Mouse (Mus musculus) heart, adult 2 months (tissue): ENCODE data around the gene Aldh3a2. TPM values are rescaled to one million over a fixed set of nuclear protein-coding genes. Genes with fewer than 3 reads are reported as not detected.

ENCODE experiments used
- DNase-seq, 2 experiments: peaks; one replicate each; pipeline ENCODE4 v3.0.0; 2021
- H3K27ac ChIP-seq: fragments of 200-600 bp; 2 replicates; pipeline ENCODE4 v1.8.1; 2022
- H3K27me3 ChIP-seq: fragments of 200-500 bp; 2 replicates; pipeline ENCODE4 v1.6.1; 2012; ENCODE audit warnings: mild to moderate bottlenecking, low read length, inconsistent platforms, mixed read lengths; ENCODE audit not compliant: control insufficient read depth, insufficient read depth
- H3K36me3 ChIP-seq: fragments of 200-500 bp; 2 replicates; pipeline ENCODE4 v1.6.1; 2012; ENCODE audit warnings: low read length, inconsistent platforms; ENCODE audit not compliant: control insufficient read depth, insufficient read depth
- H3K4me1 ChIP-seq: fragments of 200-500 bp; 2 replicates; pipeline ENCODE4 v1.6.1; 2011; ENCODE audit warnings: low read length; ENCODE audit not compliant: control insufficient read depth, insufficient read depth
- H3K4me3 ChIP-seq: fragments of 200-600 bp; 2 replicates; pipeline ENCODE4 v1.8.1; 2022
- H3K79me2 ChIP-seq: fragments of 200-500 bp; replicated peaks from 2 replicates; pipeline ENCODE4 v1.6.1; 2012; ENCODE audit warnings: mild to moderate bottlenecking, inconsistent platforms, low read length, moderate library complexity, mixed read lengths; ENCODE audit not compliant: control insufficient read depth, insufficient read depth
- H3K9ac ChIP-seq: fragments of 200-500 bp; 2 replicates; pipeline ENCODE4 v1.6.1; 2012; ENCODE audit warnings: low read depth, mild to moderate bottlenecking, control low read depth, inconsistent platforms, low read length, mixed read lengths
- CTCF ChIP-seq: fragments of 200-600 bp; IDR thresholded peaks from 2 replicates; pipeline ENCODE4 v1.8.1; 2022; ENCODE audit warnings: antibody characterized with exemption, mild to moderate bottlenecking, moderate library complexity
- EP300 ChIP-seq: fragments of 200-500 bp; IDR thresholded peaks from 2 replicates; pipeline ENCODE4 v1.6.1; 2011; ENCODE audit warnings: low read depth, low read length, control low read depth; ENCODE audit not compliant: insufficient read depth
- POLR2A ChIP-seq: fragments of 200-500 bp; IDR thresholded peaks from 2 replicates; pipeline ENCODE4 v1.6.1; 2011; ENCODE audit warnings: mild to moderate bottlenecking, low read depth, low read length, control low read depth; ENCODE audit not compliant: insufficient read depth
- WGBS: fragments of 180-500 bp; shearing (Covaris S2); methylation state at CpG from one replicate; pipeline ENCODE4 v1.1.7; 2018; 5-methylcytosine and 5-hydroxymethylcytosine counted together
- intact Hi-C: fragments of 180-260 bp; cut with DNase I; formaldehyde crosslinking; loops from one replicate; pipeline ENCODE4 v1.15.1; 2025
- polyA plus RNA-seq: library from polyadenylated mRNA; depleted of rRNA; stranded (reverse); fragments of >200 nt; gene quantifications from 2 replicates; pipeline ENCODE4 v1.2.3, GENCODE M21; 2012
- total RNA-seq, 2 experiments: library from RNA; stranded (reverse); gene quantifications; 2 replicates each; pipeline ENCODE4 v1.2.3; 2021

The Aldh3a2 gene
- total and polyA plus RNA-seq, 3 experiments = 26.2 to 36.4 (median 33.8) TPM

DNA sequence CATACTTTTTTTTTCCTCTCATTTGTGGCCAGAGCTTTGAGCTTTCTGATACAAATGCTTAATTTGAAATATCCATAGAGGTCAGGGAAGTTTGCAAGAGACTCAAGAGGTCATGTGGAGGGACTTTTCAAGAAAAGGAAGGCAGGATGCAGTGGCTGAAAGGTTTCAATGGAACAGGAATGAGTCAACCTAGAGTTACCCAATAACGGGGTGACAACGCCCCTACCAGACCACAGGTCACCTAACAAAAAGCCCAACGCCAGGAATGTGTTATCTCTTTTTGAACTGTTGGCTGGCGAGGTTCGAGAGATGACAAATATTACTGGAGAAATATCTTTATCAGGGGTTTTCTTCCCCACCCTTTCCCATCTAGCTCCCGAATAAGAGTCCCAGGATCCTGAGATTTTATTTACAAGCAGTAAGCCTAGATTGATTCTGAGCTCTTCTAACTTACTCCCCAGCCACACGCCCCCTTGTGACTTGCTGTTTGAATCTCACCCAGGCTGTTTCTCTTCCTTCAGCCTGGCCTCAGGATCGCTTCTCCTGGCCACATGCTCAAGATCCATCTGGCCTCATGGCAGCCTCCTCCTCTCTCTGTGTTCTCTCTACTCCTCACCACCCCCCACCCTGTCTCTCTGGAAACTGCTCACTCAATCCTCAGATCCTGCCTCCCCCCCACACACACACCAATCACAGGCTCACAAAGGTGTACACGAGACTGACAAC is 46.9 kb downstream of the Aldh3a2 start:
- Histone ChIP-seq H3K4me1 (peaks cover 1% of the 10 kb centered on the region), H3K9ac (no peak overlapping the region), H3K27me3 (no peaks in the 10 kb centered on the region), H3K79me2 (no peaks in the 10 kb centered on the region), H3K36me3 (no peaks in the 10 kb centered on the region), H3K4me3 (no peak overlapping the region), H3K27ac (no peak overlapping the region)
- intact Hi-C loops = no loop called here
- no peak for DNase-seq
- WGBS = 55% methylated on average over 9 of the region's 9 CpGs
- TF ChIP-seq EP300 (no peak), CTCF (peak; percentile 30; the same call in 1 of the 2 replicates), POLR2A (no peak)

DNA sequence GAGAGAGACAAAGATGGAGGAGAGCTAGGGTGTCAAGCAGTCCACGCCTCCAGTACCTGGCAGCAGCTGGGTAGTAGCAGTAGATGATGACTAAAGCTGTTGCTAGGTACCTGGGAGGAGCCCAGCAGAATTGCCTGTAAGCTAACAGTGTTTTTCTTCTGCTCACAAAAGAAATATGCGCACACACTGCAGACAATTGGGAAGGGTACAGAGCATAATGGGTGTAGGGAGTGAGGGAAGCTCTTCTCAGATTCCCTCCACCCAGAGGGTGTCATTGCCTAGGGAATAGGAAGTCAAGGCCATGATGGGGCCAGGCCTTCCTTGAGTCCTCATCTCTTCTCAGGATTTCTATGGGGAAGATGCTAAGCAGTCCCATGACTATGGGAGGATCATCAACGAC is 51.3 kb downstream of the Aldh3a2 start:
- intact Hi-C loops = no loop called here
- Histone ChIP-seq H3K27me3 (no peaks in the 10 kb centered on the region), H3K79me2 (no peaks in the 10 kb centered on the region), H3K36me3 (no peaks in the 10 kb centered on the region), H3K9ac (no peak overlapping the region), H3K4me1 (no peaks in the 10 kb centered on the region), H3K4me3 (no peak overlapping the region), H3K27ac (no peak overlapping the region)
- 91% methylated on average over 3 of the region's 3 CpGs for WGBS
- no peak for TF ChIP-seq POLR2A
- no peak for TF ChIP-seq EP300
- TF ChIP-seq CTCF = no peak
- DNase-seq = no peak

DNA sequence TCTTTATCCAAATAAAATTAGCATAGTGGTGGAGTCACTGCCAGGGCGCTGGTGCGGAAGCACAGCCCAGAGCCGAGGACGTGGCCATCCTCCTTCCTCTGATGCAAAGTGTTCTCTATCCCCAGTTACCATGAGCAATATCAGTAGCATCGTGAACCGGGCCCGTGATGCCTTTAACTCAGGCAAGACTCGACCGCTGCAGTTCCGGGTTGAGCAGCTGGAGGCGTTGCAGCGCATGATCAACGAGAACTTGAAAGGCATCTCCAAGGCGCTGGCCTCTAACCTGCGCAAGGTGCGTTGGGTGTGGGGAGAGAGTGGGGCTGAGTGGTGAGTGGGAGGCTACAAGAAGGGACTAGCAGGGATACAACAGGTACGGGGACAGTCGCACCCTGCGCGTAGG is 55.2 kb downstream of the Aldh3a2 start:
- TF ChIP-seq CTCF (peak; percentile 40), EP300 (no peak), POLR2A (no peak)
- Histone ChIP-seq H3K27ac (no peak overlapping the region), H3K4me1 (peaks cover 8% of the 10 kb centered on the region), H3K27me3 (no peaks in the 10 kb centered on the region), H3K4me3 (no peak overlapping the region), H3K9ac (no peak overlapping the region), H3K36me3 (no peaks in the 10 kb centered on the region), H3K79me2 (no peaks in the 10 kb centered on the region)
- WGBS = 36% methylated on average over 20 of the region's 20 CpGs
- DNase-seq = no peak
- intact Hi-C loops = no loop called here

DNA sequence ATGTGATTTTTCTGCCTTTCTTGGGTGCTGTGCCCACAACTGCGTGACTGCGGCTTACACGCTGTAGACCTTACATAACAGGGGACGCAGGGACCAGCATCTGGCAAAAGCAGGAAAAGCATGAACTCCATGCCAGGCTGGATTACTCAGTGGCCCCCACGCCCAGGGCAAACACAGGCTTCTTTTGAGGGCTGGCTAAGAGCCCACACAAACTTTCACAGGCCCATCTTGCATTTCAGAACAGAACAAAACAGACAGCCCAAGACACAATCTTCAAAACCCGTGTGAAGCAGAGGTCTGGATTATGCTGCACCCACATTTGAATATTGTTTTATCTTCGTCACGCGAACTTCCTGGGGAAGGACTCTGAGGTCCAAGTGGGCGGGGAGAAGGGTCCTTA is 58.9 kb downstream of the Aldh3a2 start:
- no peak for TF ChIP-seq CTCF
- TF ChIP-seq EP300 = no peak
- TF ChIP-seq POLR2A = no peak
- no peaks in the 10 kb centered on the region for H3K79me2 ChIP-seq
- H3K4me1 ChIP-seq = peaks cover 9% of the 10 kb centered on the region
- H3K36me3 ChIP-seq = no peaks in the 10 kb centered on the region
- no peaks in the 10 kb centered on the region for H3K27me3 ChIP-seq
- H3K27ac ChIP-seq = peak overlapping the region; percentile 23
- intact Hi-C loops = no loop called here
- no peak overlapping the region for H3K4me3 ChIP-seq
- DNase-seq = peak in 1 of 2 experiments; percentile 33
- WGBS = 55% methylated on average over 10 of the region's 10 CpGs
- H3K9ac ChIP-seq = no peak overlapping the region

DNA sequence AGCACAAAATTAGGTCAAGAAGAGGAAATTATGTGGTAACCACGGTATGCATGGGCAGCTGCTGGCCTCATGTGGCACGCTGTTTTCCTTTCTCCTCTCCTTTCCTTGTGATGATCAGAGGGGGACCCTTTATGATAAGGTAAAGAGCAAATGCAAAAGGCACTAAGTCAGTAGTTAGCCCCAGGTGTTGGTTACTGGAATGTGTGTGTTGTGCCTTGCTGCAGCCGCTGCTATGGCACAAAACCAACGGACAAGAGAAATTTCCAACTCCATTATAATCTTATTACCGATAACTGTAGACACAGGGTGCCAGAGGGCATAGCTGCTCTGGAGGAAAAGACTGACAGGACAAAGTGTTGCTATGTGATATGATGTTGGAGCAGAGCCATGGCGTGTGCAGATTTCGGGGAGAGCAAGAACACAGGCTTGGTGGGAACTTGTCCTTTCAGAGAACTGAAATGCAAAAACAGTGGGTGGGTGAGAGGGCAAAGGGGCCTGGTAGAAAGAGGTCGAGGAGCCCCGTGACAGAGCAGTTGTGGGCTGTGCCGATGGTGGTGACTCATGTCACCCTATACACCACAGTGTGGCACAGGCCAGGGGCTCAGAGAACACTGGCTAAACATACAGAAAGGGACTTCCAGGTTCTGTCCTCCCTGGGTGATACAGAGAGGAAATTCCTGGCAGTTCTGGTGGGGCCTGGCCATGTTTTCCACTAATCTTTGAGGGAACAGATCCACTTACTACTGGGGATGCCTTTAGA is 59.6 kb downstream of the Aldh3a2 start, which contains the start of gene Aldh3a1:
Aldh3a1 (plus strand) TSS at position 51 of the 760 bp plus-strand sequence.
- Histone ChIP-seq H3K4me3 (no peak within 1 kb of the TSS), H3K27ac (peak within 1 kb of the TSS; percentile 23), H3K79me2 (no peaks in the 10 kb centered on the region), H3K9ac (no peak within 1 kb of the TSS), H3K27me3 (no peaks in the 10 kb centered on the region), H3K36me3 (no peaks in the 10 kb centered on the region), H3K4me1 (peaks cover 9% of the 10 kb centered on the region)
- no peak for DNase-seq
- TF ChIP-seq EP300 = no peak
- TF ChIP-seq POLR2A = no peak
- no peak for TF ChIP-seq CTCF
- intact Hi-C loops = no loop called here
- 34% methylated on average over 10 of the region's 10 CpGs for WGBS

DNA sequence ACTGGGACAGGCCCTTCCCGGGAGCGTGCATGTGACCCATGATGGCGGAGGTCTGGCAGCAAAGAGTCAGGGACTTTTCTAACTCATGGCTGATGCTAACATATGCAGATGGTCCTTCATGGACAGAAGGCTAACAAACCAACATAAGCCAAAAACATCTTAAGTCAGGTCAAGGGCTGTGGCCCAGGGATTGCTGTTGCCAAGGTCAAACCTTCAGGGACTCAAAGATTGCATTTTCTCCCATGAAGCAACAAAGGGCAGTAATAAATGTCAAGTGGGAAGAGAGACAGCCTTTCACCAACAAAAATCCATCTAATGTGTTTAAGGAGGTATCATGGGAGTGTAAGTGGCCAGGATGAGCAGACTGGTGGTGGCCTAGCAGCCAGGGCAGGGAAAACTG is 61.1 kb downstream of the Aldh3a2 start:
- Histone ChIP-seq H3K27ac (no peak overlapping the region), H3K9ac (no peak overlapping the region), H3K4me1 (peaks cover 9% of the 10 kb centered on the region), H3K4me3 (no peak overlapping the region), H3K27me3 (no peaks in the 10 kb centered on the region), H3K36me3 (no peaks in the 10 kb centered on the region), H3K79me2 (no peaks in the 10 kb centered on the region)
- 95% methylated on average over 3 of the region's 3 CpGs for WGBS
- no peak for DNase-seq
- intact Hi-C loops = no loop called here
- TF ChIP-seq POLR2A (no peak), CTCF (no peak), EP300 (no peak)
